Mouse (Mus musculus) limb, embryonic 15.5 days (tissue): ENCODE measurements around the gene Slc25a40. TPM values are rescaled to one million over a fixed set of nuclear protein-coding genes. Genes with fewer than 3 reads are reported as not detected.

Source experiments
- polyA plus RNA-seq: library from polyadenylated mRNA; unstranded; fragments of >200 nt; fragmentation: Nextera tagmentation; extraction: Ambion mirVana; gene quantifications from 2 replicates; pipeline ENCODE4 v1.2.1, GENCODE M21; 2015

Gene Slc25a40
- polyA plus RNA-seq, 1 experiment from 2014 or later = 14.2 TPM

Other genes with a start within 250 kb of the Slc25a40 start
- 11.6 and 13.1 TPM in 2 replicates for gene Adam22, start 54.7 kb upstream of the Slc25a40 start, polyA plus RNA-seq
- gene Dbf4, start 134 bp upstream of the Slc25a40 start, polyA plus RNA-seq = 27.2 and 30.2 TPM in 2 replicates
- gene Rundc3b, start 200.1 kb downstream of the Slc25a40 start, polyA plus RNA-seq = 2.6 and 3.0 TPM in 2 replicates
- gene Abcb1a, start 237.2 kb downstream of the Slc25a40 start, polyA plus RNA-seq = 0.32 and 0.55 TPM in 2 replicates